Mouse (Mus musculus) midbrain, embryonic 16.5 days (tissue): ENCODE measurements around the gene Slc25a19. TPM values are rescaled to one million over a fixed set of nuclear protein-coding genes. Genes with fewer than 3 reads are reported as not detected.

Experiments
- ATAC-seq: fragments of 200-750 bp; cut with Nextera tagmentation; 2 replicates; pipeline ENCODE4 v1.8.0; 2017; ENCODE audit warnings: moderate TSS enrichment
- H3K27ac ChIP-seq: fragments of 300-500 bp; sonication (generic); 2 replicates; pipeline ENCODE4 v1.5.1; 2014; ENCODE audit warnings: mild to moderate bottlenecking, low read length, mixed read lengths
- H3K27me3 ChIP-seq: fragments of 300-500 bp; sonication (generic); 2 replicates; pipeline ENCODE4 v1.6.1; 2014; ENCODE audit warnings: low read depth, low read length, mixed read lengths; ENCODE audit not compliant: control insufficient read depth, insufficient read depth
- H3K36me3 ChIP-seq: fragments of 300-500 bp; sonication (generic); 2 replicates; pipeline ENCODE4 v1.6.1; 2014; ENCODE audit warnings: mild to moderate bottlenecking, low read length, moderate library complexity, mixed read lengths; ENCODE audit not compliant: control insufficient read depth, insufficient read depth
- H3K4me1 ChIP-seq: fragments of 300-500 bp; sonication (generic); 2 replicates; pipeline ENCODE4 v1.6.1; 2014; ENCODE audit warnings: mild to moderate bottlenecking, low read length, mixed read lengths; ENCODE audit not compliant: control insufficient read depth, insufficient read depth
- H3K4me2 ChIP-seq: fragments of 300-500 bp; sonication (generic); 2 replicates; pipeline ENCODE4 v1.6.1; 2014; ENCODE audit warnings: mild to moderate bottlenecking, low read length, mixed read lengths
- H3K4me3 ChIP-seq: fragments of 300-500 bp; sonication (generic); 2 replicates; pipeline ENCODE4 v1.5.1; 2014; ENCODE audit warnings: low read depth, mild to moderate bottlenecking, low read length, moderate library complexity, mixed read lengths
- H3K9ac ChIP-seq: fragments of 300-500 bp; sonication (generic); 2 replicates; pipeline ENCODE4 v1.6.1; 2014; ENCODE audit warnings: low read depth, low read length, mixed read lengths
- H3K9me3 ChIP-seq: fragments of 300-500 bp; sonication (generic); replicated peaks from 2 replicates; pipeline ENCODE4 v1.6.1; 2014; ENCODE audit warnings: mild to moderate bottlenecking, low read length, mixed read lengths; ENCODE audit not compliant: control insufficient read depth, poor library complexity, severe bottlenecking
- WGBS: fragments of 180-500 bp; shearing (Covaris S2); extraction: QIAGEN DNeasy Blood & Tissue Kit; methylation state at CpG from one replicate; pipeline ENCODE4 v1.1.7; 2014; 5-methylcytosine and 5-hydroxymethylcytosine counted together
- polyA plus RNA-seq: library from polyadenylated mRNA; unstranded; fragments of >200 nt; fragmentation: Nextera tagmentation; extraction: Ambion mirVana; gene quantifications from 2 replicates; pipeline ENCODE4 v1.2.1, GENCODE M21; 2015

The Slc25a19 gene
- polyA plus RNA-seq, 1 experiment from 2014 or later: 50.8 TPM

DNA sequence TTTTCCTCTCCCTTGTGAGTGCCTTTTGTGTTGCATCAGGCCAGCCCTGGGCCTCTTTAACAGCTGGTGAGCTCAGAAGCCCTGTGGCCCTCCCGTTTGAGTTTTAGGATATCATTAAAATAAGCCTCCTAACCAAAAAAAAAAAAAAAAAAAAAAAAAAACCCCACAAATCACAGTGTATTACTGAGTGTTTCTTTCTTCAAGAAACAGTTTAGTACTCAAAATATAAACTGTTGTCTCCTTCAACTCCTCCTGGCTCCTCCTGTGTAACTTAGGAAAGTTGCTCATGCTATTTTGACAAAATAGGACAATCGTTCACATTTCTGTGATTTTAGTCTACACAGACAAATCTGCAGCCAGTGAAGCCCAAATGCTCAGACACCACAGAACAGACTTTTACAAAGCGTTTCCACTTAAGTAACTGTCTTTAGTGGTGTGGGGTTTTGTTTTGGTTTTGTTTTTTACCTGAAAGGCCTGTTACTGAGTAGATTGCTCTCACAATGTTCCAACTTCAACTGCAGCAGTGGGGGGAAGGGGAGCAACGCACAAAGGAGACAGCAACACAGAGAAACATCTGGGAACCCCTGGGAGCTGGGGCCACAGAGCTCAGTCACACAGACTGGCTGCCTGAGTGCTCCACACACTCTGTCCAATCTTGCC is 35.7 kb upstream of the Slc25a19 start:
- Histone ChIP-seq H3K36me3 (0 out of 2 replicates have a peak, but pooled peaks cover 3% of the 10 kb centered on the region), H3K27me3 (no peaks in the 10 kb centered on the region), H3K9ac (no peak overlapping the region), H3K9me3 (no peaks in the 10 kb centered on the region), H3K27ac (no peak overlapping the region), H3K4me1 (no peaks in the 10 kb centered on the region), H3K4me3 (no peak overlapping the region), H3K4me2 (no peak overlapping the region)
- WGBS: 64% methylated on average over 4 of the region's 4 CpGs
- no peak for ATAC-seq

- ATAC-seq: no peak
- Histone ChIP-seq H3K9me3 (no peaks in the 10 kb centered on the region), H3K27me3 (no peaks in the 10 kb centered on the region), H3K4me2 (no peak overlapping the region), H3K27ac (no peak overlapping the region), H3K4me1 (no peaks in the 10 kb centered on the region), H3K4me3 (no peak overlapping the region), H3K36me3 (0 out of 2 replicates have a peak, but pooled peaks cover 3% of the 10 kb centered on the region), H3K9ac (no peak overlapping the region)
- WGBS: 98% methylated on average over 4 of the region's 4 CpGs
Measured at GRCm38 (mm10) chr11:115660376-115660775, 32.3 kb upstream of the Slc25a19 start.

- ATAC-seq: no peak
- Histone ChIP-seq H3K36me3 (0 out of 2 replicates have a peak, but pooled peaks cover 3% of the 10 kb centered on the region), H3K4me2 (no peak overlapping the region), H3K27ac (no peak overlapping the region), H3K4me3 (no peak overlapping the region), H3K27me3 (no peaks in the 10 kb centered on the region), H3K4me1 (no peaks in the 10 kb centered on the region), H3K9me3 (no peaks in the 10 kb centered on the region), H3K9ac (no peak overlapping the region)
- 95% methylated on average over 6 of the region's 6 CpGs for WGBS
Measured at GRCm38 (mm10) chr11:115658521-115658920, 30.4 kb upstream of the Slc25a19 start.

DNA sequence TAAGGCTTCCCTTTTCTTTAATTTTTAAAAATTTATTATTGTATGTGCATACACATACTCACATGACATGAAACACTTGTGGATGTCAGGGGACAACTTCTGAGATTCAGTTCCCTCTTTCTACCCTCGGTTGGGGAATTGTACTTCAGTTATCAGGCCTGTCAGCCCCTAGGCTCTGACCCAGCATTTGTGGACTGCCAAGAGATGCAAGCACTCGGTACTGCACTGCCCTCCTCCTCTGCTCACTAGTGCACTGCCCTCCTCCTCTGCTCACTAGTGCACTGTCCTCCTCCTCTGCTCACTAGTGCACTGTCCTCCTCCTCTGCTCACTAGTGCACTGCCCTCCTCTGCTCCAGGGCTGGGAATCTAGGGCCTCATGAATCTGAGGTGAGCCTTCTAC is 26.0 kb upstream of the Slc25a19 start:
- H3K27ac ChIP-seq: no peak overlapping the region
- no peak for ATAC-seq
- no peak overlapping the region for H3K4me2 ChIP-seq
- H3K4me1 ChIP-seq: no peaks in the 10 kb centered on the region
- 77% methylated on average over 2 of the region's 2 CpGs for WGBS
- no peak overlapping the region for H3K4me3 ChIP-seq
- no peaks in the 10 kb centered on the region for H3K27me3 ChIP-seq
- 0 out of 2 replicates have a peak, but pooled peaks cover 2% of the 10 kb centered on the region for H3K36me3 ChIP-seq
- no peak overlapping the region for H3K9ac ChIP-seq
- no peaks in the 10 kb centered on the region for H3K9me3 ChIP-seq

- Histone ChIP-seq H3K4me2 (no peak overlapping the region), H3K4me3 (no peak overlapping the region), H3K27me3 (no peaks in the 10 kb centered on the region), H3K9ac (no peak overlapping the region), H3K27ac (no peak overlapping the region), H3K9me3 (no peaks in the 10 kb centered on the region), H3K36me3 (peaks cover 2% of the 10 kb centered on the region; the same call in 1 of the 2 replicates), H3K4me1 (no peaks in the 10 kb centered on the region)
- ATAC-seq: no peak
- 95% methylated on average over 3 of the region's 3 CpGs for WGBS
Measured at GRCm38 (mm10) chr11:115653194-115653593, 25.1 kb upstream of the Slc25a19 start.

- Histone ChIP-seq H3K36me3 (peaks cover 2% of the 10 kb centered on the region; the same call in 1 of the 2 replicates), H3K4me1 (no peaks in the 10 kb centered on the region), H3K27me3 (no peaks in the 10 kb centered on the region), H3K9ac (no peak overlapping the region), H3K27ac (no peak overlapping the region), H3K9me3 (no peaks in the 10 kb centered on the region), H3K4me2 (no peak overlapping the region), H3K4me3 (no peak overlapping the region)
- 90% methylated on average over 3 of the region's 3 CpGs for WGBS
- no peak for ATAC-seq
Measured at GRCm38 (mm10) chr11:115651680-115652079, 23.6 kb upstream of the Slc25a19 start.

GRCm38 (mm10) chr11:115649706-115650105 is 21.6 kb upstream of the Slc25a19 start:
- Histone ChIP-seq H3K36me3 (peaks cover 5% of the 10 kb centered on the region), H3K4me3 (no peak overlapping the region), H3K27me3 (no peaks in the 10 kb centered on the region), H3K9me3 (no peaks in the 10 kb centered on the region), H3K4me2 (no peak overlapping the region), H3K4me1 (no peaks in the 10 kb centered on the region), H3K9ac (no peak overlapping the region), H3K27ac (no peak overlapping the region)
- no peak for ATAC-seq
- 36% methylated on average over 10 of the region's 10 CpGs for WGBS

GRCm38 (mm10) chr11:115647459-115647858 is 19.4 kb upstream of the Slc25a19 start:
- no peak overlapping the region for H3K4me2 ChIP-seq
- no peak overlapping the region for H3K9ac ChIP-seq
- no peaks in the 10 kb centered on the region for H3K9me3 ChIP-seq
- H3K4me3 ChIP-seq: no peak overlapping the region
- ATAC-seq: no peak
- no peaks in the 10 kb centered on the region for H3K27me3 ChIP-seq
- H3K27ac ChIP-seq: no peak overlapping the region
- H3K4me1 ChIP-seq: no peaks in the 10 kb centered on the region
- WGBS: 55% methylated on average over 6 of the region's 6 CpGs
- peaks cover 4% of the 10 kb centered on the region for H3K36me3 ChIP-seq

- H3K4me3 ChIP-seq: no peak overlapping the region
- H3K36me3 ChIP-seq: peaks cover 3% of the 10 kb centered on the region
- no peak overlapping the region for H3K4me2 ChIP-seq
- WGBS: 94% methylated on average over 9 of the region's 9 CpGs
- no peaks in the 10 kb centered on the region for H3K4me1 ChIP-seq
- ATAC-seq: no peak
- no peaks in the 10 kb centered on the region for H3K9me3 ChIP-seq
- H3K27ac ChIP-seq: no peak overlapping the region
- H3K27me3 ChIP-seq: no peaks in the 10 kb centered on the region
- H3K9ac ChIP-seq: no peak overlapping the region
Measured at GRCm38 (mm10) chr11:115646439-115646838, 18.3 kb upstream of the Slc25a19 start.
